Mouse (Mus musculus): ENCODE measurements around the gene Aldh9a1. TPM values are rescaled to one million over a fixed set of nuclear protein-coding genes. Genes with fewer than 3 reads are reported as not detected.
"Not testable (repeated sequence)": the region's sequence is repeated elsewhere in the genome, so short reads cannot be mapped to it uniquely, and the experiment has no call there.

The Aldh9a1 gene
- polyA plus RNA-seq (2012; rRNA removed) = 26.5 and 28.1 TPM in 2 replicates

DNA sequence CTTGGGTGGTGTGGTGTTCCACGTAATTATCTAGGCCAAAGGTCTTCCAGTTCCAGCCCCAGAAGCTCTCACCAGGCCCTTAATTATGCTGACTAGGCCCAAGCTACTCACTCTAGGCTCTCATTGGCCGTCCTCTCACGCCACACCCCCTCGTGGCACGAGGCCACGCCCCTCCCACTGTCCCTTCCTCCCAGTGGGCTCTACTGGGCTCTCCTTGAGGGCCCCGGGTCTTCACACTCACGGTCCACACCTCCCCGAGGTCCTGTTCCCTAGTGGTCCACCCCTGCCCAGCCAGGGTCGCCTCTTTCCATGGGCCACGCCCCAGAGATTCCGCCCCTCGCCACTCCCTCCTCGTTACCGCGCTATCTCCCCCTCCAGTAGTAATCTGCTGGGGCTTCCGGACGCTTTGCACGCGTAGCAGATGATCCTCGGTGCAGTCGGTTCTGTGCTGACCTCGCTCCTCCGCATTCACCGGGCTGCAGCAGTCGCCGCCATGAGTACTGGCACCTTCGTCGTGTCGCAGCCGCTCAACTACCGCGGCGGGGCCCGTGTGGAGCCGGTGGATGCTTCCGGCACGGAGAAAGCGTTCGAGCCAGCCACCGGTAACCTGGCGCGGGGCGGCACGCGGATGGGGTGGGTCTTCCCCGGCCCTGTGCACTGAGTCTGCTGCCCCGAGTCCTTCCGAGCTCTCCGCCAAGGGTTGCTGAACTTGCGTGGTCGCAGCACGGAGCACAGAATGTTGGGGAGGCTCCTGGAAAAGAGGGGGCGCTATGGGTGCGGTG lies at the start of gene Aldh9a1:
Aldh9a1 (plus strand) TSS at position 177 of the 782 bp plus-strand sequence.
- DNase-seq (ENCODE audit: low read depth) = peak; percentile 49

GRCm38 (mm10) chr1:167300122-167300521 lies 49.7 kb upstream of the Aldh9a1 start:
- DNase-seq (ENCODE audit: low read depth) = no peak

- DNase-seq (ENCODE audit: low read depth) = no peak
These were observed 44.2 kb upstream of the Aldh9a1 start for GRCm38 (mm10) chr1:167305501-167306137.

- DNase-seq (ENCODE audit: low read depth) = no peak
These were observed 43.1 kb upstream of the Aldh9a1 start for GRCm38 (mm10) chr1:167306451-167307240.

- no peak for DNase-seq (ENCODE audit: low read depth)
These were observed 42.1 kb upstream of the Aldh9a1 start for GRCm38 (mm10) chr1:167307674-167308073.

DNA sequence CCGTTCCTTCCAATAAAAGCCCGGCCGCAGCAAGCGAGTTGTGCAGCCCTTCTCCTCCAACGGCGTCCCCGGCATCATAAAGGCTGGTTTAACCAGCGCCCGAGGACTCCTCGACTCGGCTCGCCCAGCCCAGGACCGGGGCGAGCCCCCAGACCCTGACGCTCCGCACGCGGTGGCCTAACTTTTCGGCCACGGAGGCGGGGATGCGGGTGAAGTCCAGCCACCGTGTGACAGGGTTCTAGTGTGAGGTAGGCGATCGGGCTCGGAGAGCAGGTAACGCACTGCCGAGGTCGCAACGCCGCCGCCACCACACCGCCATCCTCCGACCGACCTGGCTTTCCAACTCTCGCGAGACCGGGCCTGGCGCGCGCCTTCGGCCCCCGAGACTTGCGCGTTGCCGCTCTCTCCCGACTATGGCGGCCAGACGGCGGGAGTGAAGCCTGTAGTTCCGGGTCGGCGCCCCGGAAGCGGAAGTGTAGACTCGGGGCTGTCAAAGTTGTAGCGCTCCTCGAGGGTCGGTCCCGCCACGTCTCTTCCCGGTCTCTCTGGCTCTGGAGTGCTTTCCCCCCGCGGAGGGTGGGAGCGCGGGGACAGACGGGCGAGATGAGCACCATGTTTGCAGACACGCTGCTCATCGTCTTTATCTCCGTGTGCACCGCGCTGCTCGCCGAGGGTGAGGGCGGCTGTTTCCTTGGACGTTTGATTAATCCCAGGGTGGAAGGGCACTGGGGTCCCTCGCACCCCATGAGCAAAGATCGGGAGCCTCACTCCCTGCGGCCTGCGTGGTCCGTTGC lies 41.3 kb upstream of the Aldh9a1 start, which contains the start of gene Tmco1:
Tmco1 (plus strand) TSS at position 118 of the 794 bp plus-strand sequence.
- no peak for DNase-seq (ENCODE audit: low read depth)

GRCm38 (mm10) chr1:167312367-167312766 lies 37.4 kb upstream of the Aldh9a1 start:
- DNase-seq (ENCODE audit: low read depth) = no peak

DNA sequence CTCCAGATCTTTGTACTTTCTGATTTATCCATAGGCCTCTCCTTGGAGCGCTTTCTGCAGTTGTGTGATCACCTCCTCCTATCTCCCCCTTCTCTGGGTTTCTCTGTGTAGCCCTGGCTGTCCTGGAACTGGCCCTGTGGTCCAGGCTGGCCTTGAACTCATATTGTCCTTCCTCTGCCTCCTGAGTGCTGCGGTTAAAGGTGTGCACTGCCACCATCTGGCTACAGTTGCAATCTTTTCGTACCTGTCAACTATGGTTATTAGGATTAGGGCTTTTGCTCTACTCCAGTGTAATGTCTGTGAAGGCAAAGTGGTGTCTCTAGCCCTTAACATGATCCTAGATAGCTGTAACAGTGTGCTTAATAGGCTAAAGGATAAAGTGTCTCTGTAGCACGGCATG lies 36.6 kb upstream of the Aldh9a1 start:
- no peak for DNase-seq (ENCODE audit: low read depth)

DNA sequence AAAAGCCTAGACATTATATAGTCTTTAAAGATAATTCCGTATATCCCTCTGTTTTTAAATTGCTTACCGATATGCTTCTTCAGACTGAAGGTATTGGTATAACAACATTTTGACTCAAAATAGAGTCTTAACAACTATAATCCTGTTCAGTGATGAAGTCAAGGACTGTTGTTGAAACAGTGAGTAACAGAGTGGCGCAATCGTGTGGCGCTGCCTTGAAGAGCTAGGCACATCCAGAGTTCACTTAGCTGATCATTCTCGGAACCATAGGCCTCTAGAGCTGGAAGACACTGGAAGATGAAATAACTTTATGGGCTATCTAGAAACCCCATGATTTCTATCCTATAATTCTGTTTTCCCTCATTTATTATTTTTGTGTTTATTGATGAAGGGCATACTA lies 28.1 kb upstream of the Aldh9a1 start:
- no peak for DNase-seq (ENCODE audit: low read depth)

GRCm38 (mm10) chr1:167328776-167329175 lies 21.0 kb upstream of the Aldh9a1 start:
- DNase-seq (ENCODE audit: low read depth) = no peak

DNA sequence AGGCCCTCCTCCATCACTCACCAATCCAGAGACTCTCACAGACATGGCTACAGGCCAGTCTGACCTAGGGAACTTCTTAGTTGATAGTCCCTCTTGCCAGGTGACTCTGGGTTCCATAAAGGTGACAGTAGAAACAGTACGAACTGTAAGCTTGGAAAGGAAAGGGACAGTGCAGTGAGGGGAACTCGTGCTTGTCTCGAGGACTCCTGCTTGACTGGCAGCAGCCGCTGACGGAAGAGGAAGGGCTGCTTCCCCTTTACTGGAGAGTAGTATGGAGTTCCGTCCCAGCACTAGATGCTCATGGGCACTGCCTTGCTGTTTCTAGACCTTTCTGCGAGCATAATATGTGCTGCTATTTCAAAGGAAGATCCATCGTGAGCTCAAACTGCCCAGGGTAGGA lies 18.7 kb upstream of the Aldh9a1 start:
- no peak for DNase-seq (ENCODE audit: low read depth)

DNA sequence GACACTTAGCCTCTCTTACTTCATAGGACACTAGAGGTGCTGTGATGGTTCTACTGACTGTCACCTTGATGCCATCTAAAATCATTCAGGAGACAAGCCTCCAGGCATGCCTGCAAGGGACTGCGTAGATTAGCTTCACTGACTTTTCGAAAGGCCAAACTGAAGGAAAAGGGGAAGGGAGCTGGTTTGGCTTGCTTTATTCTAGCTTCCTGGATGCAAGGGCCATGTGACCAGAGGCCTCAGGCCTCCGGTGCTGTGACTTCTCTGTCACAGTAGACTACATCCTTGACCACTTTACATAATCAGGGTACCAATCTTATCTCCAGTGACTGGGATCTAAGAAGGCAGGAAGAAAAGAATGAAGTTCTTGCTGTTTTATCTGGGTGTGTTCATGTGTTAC lies 13.4 kb upstream of the Aldh9a1 start:
- no peak for DNase-seq (ENCODE audit: low read depth)

DNA sequence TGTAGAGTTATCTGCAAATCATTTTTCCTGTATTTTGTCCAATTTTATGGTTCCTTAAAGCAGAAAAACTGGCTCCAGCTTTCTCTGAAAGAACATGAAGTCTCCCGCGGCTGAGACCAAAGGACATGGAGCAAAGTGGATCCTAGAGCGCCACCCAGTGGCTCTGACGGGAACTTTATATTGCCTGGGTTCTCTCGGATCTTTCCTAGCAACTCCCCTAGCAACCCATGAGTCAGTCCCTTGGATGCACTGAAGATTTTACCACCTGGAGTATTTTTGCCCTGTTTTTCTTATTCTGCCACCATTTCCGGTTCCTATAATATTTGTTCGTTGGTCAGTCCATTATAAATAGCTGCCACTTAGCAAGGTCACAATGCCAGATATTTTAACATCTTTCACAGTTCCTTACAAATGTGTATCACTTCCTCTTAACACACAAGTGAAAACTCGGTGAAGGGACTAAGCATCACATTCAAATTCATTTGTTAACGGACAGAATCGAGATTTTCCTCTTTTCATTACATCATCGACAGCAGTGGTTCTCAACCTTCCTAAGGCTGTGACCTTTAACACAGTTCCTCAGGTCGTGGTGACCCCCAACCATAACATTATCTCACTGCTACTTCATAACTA lies 12.2 kb upstream of the Aldh9a1 start:
- DNase-seq (ENCODE audit: low read depth) = no peak

- no peak for DNase-seq (ENCODE audit: low read depth)
These were observed 10.5 kb upstream of the Aldh9a1 start for GRCm38 (mm10) chr1:167339177-167339781.

- DNase-seq (ENCODE audit: low read depth) = no peak
These were observed 9.5 kb upstream of the Aldh9a1 start for GRCm38 (mm10) chr1:167340111-167340787.

- DNase-seq (ENCODE audit: low read depth) = no peak
These were observed 8.8 kb upstream of the Aldh9a1 start for GRCm38 (mm10) chr1:167340910-167341528.

DNA sequence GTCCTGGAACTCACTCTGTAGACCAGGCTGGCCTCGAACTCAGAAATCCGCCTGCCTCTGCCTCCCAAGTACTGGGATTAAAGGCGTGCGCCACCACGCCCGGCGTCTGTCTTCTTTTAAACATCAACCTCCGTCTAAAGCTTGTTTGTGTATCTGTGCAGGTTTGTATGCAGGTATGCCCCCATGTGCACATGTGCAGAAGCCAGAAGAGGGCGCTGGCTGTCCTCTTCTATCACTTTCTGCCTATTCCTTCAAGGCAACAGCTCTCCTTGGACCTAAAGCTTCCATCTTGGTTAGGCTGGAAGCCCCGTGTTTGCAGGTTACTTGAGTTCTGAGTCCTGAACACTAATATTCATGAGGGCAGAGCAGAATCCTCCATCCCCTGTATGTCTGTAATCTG lies 7.0 kb upstream of the Aldh9a1 start:
- no peak for DNase-seq (ENCODE audit: low read depth)

- DNase-seq (ENCODE audit: low read depth) = not testable (repeated sequence)
These were observed 3.7 kb upstream of the Aldh9a1 start for GRCm38 (mm10) chr1:167345994-167346520.

- DNase-seq (ENCODE audit: low read depth) = not testable (repeated sequence)
These were observed 585 bp upstream of the Aldh9a1 start for GRCm38 (mm10) chr1:167349206-167349605.
